Mouse (Mus musculus): ENCODE measurements at regions not wholly inside any gene's neighbourhood (a gene's known extent, or its start where the extent isn't known, plus 50 kb on each side); places are given as distances from the start of the nearest gene placed in this dataset.
A peak's percentile ranks its signal among the peaks of the same experiment; 100 is the strongest.

DNA sequence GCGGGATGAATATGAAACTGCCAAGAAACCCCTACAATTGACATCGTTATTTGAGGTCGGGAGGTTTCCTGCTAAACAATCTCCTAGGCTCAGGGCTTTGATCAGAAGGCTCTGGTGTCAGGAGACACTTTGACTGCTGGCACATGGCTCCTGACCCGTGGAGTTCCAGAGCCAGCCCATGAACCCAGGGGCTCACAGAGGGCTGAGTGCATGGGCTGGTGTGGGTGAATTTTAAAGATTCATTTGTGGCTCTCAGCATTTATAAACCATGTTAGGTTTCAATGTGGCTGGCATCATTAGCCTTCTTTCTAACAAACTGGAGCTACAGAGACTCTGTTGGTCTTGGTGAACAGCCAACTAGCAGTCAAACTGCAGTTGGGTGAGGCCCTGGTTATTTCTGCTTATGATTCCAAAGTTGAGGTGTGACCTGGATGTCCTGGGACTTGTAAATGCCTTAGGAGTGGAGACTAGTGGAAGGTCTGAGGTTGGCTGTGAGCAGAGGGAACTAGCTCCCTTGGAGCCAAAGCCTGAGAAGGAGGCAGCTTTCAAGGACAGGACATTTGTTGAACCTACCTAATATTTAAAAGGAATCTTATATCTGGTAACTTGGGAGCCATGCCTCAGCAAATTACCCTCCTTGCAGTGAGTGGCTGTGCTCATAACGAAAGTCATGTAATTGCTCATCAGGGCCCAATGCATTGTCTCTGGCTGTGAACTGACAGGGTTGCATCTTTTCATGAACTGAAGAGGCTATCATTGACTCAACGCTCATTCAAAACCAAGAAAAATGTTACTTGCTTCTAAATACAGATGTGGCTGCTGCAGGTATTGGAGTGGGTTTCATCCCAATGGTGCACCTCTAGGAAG is 108.0 kb upstream of the Mki67 start:
- no peak for DNase-seq

DNA sequence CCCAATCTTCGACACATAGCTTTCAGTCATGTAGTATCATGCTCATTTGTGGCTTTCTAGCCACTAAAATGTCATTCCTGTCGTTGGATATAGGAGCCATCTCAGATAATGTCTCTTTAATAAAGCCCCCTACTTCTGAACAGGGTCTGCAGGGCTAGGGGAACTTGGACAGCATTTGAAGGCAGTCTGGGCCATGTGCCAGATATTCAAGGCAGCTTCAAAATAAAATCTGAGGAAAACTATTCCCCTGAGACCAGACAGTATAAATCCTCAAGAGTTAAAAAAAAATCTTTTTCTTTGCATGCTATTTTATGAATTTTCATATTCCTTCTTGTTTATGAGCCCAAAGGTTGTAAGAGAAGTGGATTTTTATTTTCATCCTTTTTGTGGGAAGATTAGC is 113.1 kb upstream of the Mki67 start:
- DNase-seq = no peak

DNA sequence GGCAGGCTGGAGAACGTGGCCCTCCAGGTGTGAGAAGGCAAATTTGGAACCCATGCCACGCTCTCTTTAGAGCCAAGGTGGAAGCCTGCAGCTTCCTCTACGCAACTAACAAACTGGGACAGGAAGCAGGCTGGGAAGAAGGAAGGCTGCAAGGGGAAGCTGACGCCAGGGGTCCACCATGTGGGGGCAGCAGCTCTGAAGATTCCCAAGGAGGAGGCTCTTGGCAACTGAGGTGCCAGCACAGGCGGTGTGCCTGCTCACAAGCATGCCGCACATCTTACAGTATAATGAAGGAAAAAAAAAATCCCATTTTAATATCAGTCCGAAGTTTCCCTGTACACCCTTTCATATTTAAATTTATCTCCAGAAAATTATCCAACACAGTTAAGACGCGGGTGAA is 117.3 kb upstream of the Mki67 start:
- DNase-seq = no peak

DNA sequence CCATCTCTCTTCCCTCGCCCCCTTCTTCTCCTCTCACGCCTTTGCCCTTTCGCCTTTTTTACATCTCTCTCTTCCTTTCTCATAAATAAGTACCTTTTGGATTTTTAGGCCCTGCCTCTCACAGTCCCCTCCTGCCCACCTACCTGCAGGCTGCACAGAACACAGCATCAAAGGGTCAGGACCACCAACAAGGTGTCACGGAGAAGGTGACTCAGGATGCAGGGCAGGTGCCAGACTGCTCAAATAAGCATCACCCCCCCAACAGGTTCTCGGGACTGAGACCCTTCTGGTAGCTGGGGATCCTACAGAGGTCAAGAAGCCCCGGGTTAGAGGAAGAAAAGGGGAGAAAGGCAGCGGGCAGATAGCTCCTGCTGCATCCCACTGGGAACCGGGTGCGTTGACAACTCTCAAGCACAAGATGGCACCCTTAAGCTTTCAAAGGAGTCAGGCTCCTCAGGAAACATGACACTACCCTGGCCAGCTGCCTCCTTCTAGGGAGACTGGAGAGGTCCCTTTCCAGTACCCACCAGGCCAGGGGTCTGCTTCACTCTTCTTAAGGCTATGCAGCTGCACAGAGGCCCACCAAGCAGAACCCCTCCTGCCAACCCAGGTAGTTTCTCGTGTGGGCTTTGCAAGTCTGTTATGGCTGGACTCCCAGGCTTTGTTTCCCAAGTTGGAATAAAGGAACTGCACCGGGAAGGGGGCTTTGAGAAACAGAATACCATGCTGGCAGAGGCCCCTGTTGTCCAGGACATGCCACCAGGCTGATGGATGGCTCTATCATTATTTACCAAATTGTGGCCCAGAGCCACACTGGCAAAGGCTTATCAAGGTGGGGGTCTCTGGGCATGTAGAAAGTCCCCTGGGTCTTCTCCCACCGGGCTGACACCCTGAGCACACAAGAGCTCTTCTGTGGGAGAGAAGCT is 120.9 kb upstream of the Mki67 start:
- DNase-seq = peak; percentile 43 to 46

DNA sequence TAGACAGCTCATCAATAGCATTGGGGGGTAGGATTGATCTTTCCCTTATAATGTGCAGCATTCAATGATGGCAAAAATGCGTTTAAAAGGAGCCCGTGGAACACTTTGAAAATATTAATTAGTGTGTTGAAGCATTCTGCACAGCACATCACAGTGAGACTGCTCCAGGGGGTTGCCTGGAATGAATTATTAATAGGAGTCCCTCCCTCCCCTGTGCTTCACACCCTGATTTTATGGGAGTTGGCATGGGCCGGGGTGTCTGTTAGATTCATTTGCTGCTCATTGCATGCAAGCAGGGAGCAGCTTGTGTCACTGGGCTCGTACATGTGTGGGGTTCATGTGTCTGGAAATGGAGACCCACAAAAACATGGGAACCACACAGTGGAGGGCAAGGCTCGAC is 127.9 kb upstream of the Mki67 start:
- no peak for DNase-seq

DNA sequence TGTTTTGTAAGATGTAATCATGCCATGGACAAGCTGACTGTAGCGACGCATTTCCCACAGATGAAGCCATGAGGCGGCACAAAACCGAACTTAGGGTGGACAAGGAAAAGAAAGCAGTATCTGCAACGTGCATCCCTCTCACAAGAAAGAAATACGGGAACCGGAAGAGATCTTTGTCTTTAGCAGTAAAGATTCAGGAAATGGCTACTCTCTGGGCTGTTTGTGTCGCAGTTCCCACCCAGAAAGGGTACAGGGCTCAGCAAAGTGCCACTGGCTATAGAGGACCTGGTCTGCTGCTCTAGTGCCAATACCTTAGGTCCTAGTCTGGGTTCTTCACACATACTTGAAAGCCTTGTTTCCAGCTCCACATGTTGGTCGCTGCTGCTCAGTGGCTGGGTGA is 131.1 kb upstream of the Mki67 start:
- DNase-seq = no peak

DNA sequence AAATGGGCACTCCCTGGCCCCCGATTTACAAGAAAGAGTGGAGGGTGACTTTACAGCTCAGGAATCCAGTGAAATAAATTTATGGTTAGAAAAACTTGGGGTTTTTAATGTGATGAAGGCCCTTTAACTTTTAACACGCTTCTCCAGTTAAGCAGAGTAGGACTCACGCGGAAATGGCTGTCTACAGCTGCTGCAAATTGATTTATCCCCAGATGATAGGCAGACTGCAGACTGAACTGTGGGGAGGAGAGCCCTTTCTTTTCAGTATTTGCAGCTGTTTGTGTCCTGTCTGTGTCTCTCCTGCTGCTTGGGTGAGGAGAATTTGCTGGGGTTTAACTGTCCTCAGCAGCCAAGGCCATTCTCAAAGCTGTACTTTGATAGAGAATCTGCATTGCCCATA is 132.0 kb upstream of the Mki67 start:
- DNase-seq = no peak

- no peak for DNase-seq
Observed at GRCm38 (mm10) chr7:135848833-135849232, 132.7 kb upstream of the Mki67 start.

- DNase-seq = no peak
Observed at GRCm38 (mm10) chr7:135853127-135853813, 137.1 kb upstream of the Mki67 start.

GRCm38 (mm10) chr7:135853814-135854324 is 137.7 kb upstream of the Mki67 start:
- DNase-seq = no peak

DNA sequence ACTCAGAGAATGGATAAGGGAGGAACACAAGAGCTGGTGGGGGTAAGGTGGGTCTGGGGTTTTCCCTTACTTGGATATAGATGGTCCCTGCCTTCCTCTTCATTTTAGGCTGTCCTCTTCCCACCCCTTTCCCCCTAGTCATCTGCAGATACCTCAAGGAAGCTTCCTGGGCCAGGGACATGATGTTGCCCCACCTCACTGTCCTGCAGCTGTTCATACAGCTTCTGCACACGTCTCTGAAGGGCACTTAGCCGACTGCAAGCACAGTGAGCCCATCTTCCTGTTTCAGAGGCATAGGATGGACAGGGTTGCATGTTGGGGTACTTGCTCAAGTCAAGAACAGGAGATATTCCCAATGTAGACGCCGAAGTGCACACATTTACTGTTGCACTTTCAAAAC is 144.1 kb upstream of the Mki67 start:
- no peak for DNase-seq

- DNase-seq = no peak
Observed at GRCm38 (mm10) chr7:135860741-135861408, 144.7 kb upstream of the Mki67 start.

DNA sequence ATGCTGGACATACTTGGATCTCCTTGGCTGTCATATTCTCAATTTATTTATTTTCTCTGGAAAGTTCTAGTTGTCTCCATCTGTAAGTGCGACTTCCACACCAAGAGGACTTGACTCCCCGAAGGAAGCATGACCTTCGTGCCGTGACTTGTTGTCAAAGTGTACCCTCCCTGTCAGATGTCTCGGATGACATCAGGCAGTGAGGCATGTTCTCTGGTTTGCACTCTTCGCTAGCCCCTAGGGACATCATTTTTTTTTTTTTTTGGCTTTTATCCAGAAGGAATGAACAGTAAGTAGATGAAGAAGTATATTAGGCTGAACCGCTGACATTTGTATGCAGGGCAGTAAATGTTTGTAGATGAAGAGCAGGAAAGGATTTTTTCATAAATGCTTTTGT is 145.2 kb upstream of the Mki67 start:
- DNase-seq = no peak

GRCm38 (mm10) chr7:135863581-135864426 is 147.6 kb upstream of the Mki67 start:
- no peak for DNase-seq

DNA sequence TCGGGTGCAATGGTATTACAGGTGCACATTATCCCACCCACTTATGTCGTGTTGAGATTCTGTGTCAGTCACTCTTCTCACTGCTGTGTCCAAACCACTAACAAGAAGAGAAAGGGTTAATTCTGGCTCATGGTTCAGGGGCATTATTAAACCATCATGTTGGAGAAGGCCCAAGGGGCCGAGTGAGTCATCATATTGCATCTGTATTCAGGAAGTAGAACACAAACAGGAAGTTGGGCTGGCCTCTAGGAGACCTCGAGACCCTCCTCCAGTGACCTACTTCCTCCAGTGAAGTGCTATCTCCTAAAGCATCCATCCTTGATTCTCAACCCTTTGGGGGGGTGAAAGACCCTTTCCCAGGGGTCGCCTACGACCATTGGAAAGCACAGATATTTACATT is 154.8 kb upstream of the Mki67 start:
- no peak for DNase-seq

GRCm38 (mm10) chr7:135877091-135877874 is 161.1 kb upstream of the Mki67 start:
- no peak for DNase-seq

- no peak for DNase-seq
Observed at GRCm38 (mm10) chr7:135878750-135879149, 162.6 kb upstream of the Mki67 start.

DNA sequence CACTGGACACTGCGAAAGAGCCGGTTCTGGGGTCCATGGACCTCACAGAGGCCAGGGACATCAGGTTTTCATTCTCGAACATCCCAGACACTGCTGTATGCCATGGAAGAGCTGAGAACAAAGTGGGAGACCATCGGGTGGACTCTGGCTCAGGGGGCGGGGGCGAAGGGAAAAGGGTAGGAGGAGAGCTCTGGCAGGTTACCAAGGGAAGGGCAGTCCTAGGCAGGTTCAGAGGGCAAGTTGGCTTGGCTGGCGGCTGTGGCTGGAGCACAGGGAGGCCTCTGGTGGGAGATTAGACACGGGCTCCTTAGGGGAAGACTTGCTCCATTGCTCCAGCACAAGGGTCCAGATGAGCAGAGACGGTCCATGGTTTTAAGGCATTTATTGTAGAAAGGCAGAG is 164.3 kb upstream of the Mki67 start:
- DNase-seq = no peak

GRCm38 (mm10) chr7:135882306-135882705 is 166.1 kb upstream of the Mki67 start:
- DNase-seq = no peak

DNA sequence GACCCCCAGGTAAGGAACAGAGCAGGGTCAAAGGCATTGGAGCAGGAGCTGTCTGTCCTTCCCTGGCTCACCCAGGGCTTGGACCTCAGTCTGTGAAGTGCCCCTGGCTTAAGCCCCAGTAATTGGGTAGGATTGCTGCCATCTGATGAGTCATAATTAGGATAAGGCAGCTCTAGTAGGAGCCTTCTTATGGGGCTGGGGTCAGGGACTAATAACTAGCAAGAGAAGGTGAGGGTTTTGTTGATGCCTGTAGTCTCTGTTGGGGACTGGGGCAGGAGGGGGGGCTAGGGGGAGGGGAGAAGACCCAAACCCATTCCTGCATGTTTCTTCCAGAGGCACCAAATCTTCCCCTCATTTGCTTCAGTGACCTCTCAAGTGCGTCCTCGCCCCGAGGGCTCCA is 172.4 kb upstream of the Mki67 start:
- DNase-seq = no peak

Measured in cerebellum, adult 18-20 months (tissue).